Mouse (Mus musculus) forebrain, embryonic 16.5 days (tissue): ENCODE results near the gene Npcd. TPM values are rescaled to one million over a fixed set of nuclear protein-coding genes. Genes with fewer than 3 reads are reported as not detected.
A peak's percentile ranks its signal among the peaks of the same experiment; 100 is the strongest.

Experiments
- ATAC-seq: fragments of 200-750 bp; cut with Nextera tagmentation; 2 replicates; pipeline ENCODE4 v1.8.0; 2017; ENCODE audit warnings: mild to moderate bottlenecking, moderate library complexity
- H3K27ac ChIP-seq: fragments of 300-500 bp; sonication (generic); 2 replicates; pipeline ENCODE4 v1.5.1; 2014; ENCODE audit warnings: low read length, control low read depth
- H3K27me3 ChIP-seq: fragments of 300-500 bp; sonication (generic); replicated peaks from 2 replicates; pipeline ENCODE4 v1.6.1; 2014; ENCODE audit warnings: low read length; ENCODE audit not compliant: control insufficient read depth, insufficient read depth
- H3K36me3 ChIP-seq: fragments of 300-500 bp; sonication (generic); 2 replicates; pipeline ENCODE4 v1.6.1; 2014; ENCODE audit not compliant: control insufficient read depth, insufficient read depth
- H3K4me1 ChIP-seq: fragments of 300-500 bp; sonication (generic); replicated peaks from 2 replicates; pipeline ENCODE4 v1.6.1; 2014; ENCODE audit warnings: low read length; ENCODE audit not compliant: control insufficient read depth, insufficient read depth
- H3K4me2 ChIP-seq: fragments of 300-500 bp; sonication (generic); 2 replicates; pipeline ENCODE4 v1.6.1; 2014; ENCODE audit warnings: mild to moderate bottlenecking, low read length, control low read depth
- H3K4me3 ChIP-seq: fragments of 300-500 bp; sonication (generic); replicated peaks from 2 replicates; pipeline ENCODE4 v1.5.1; 2014; ENCODE audit warnings: mild to moderate bottlenecking, low read length, control low read depth
- H3K9ac ChIP-seq: fragments of 300-500 bp; sonication (generic); replicated peaks from 2 replicates; pipeline ENCODE4 v1.6.1; 2014; ENCODE audit warnings: low read depth, low read length, control low read depth
- H3K9me3 ChIP-seq: fragments of 300-500 bp; sonication (generic); 2 replicates; pipeline ENCODE4 v1.6.1; 2016; ENCODE audit warnings: low read length; ENCODE audit not compliant: control insufficient read depth
- WGBS: fragments of 180-500 bp; shearing (Covaris S2); extraction: QIAGEN DNeasy Blood & Tissue Kit; methylation state at CpG from one replicate; pipeline ENCODE4 v1.1.7; 2014; 5-methylcytosine and 5-hydroxymethylcytosine counted together
- polyA plus RNA-seq: library from polyadenylated mRNA; unstranded; fragments of >200 nt; fragmentation: Nextera tagmentation; extraction: Ambion mirVana; gene quantifications from 2 replicates; pipeline ENCODE4 v1.2.1, GENCODE M21; 2015

Gene Npcd
- polyA plus RNA-seq, 1 experiment from 2014 or later: not detected

DNA sequence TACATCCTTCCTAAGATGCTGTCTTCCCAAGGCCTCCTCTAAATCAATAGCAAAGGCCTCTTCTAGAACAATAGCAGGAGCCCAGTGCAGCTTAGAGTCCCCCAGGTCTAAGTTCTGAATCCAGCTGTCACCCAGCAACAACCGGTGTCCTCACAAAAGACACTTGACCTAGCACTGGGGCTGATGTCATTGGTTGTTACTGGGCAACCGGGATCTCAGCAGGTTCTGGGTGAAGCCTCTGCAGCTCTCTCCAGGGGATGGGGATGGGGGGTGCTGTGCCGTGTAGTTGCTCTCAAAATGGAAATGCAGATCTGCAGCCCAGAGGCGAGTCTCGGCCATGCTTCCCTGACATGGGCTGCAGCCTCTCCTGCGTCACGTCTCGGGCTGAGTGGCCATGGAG lies 46.2 kb downstream of the Npcd start:
- H3K27ac ChIP-seq: no peak overlapping the region
- WGBS: 46% methylated on average over 8 of the region's 8 CpGs
- no peak for ATAC-seq

GRCm38 (mm10) chr15:79785056-79785455 lies 49.0 kb downstream of the Npcd start:
- WGBS: 84% methylated on average over 1 of the region's 1 CpGs
- Histone ChIP-seq H3K27me3 (no peaks in the 10 kb centered on the region; the same call in 1 of the 2 replicates), H3K4me1 (no peaks in the 10 kb centered on the region), H3K4me3 (no peak overlapping the region), H3K9ac (no peak overlapping the region), H3K27ac (no peak overlapping the region), H3K4me2 (no peak overlapping the region), H3K36me3 (no peaks in the 10 kb centered on the region), H3K9me3 (no peaks in the 10 kb centered on the region)
- ATAC-seq: no peak

More for the DNA sequence above, 46.2 kb downstream of the Npcd start:
- Histone ChIP-seq H3K36me3 (no peaks in the 10 kb centered on the region), H3K4me1 (no peaks in the 10 kb centered on the region; the same call in 1 of the 2 replicates), H3K27me3 (peaks cover 4% of the 10 kb centered on the region; the same call in 1 of the 2 replicates), H3K9me3 (no peaks in the 10 kb centered on the region), H3K4me3 (no peak overlapping the region), H3K4me2 (no peak overlapping the region), H3K9ac (no peak overlapping the region)

DNA sequence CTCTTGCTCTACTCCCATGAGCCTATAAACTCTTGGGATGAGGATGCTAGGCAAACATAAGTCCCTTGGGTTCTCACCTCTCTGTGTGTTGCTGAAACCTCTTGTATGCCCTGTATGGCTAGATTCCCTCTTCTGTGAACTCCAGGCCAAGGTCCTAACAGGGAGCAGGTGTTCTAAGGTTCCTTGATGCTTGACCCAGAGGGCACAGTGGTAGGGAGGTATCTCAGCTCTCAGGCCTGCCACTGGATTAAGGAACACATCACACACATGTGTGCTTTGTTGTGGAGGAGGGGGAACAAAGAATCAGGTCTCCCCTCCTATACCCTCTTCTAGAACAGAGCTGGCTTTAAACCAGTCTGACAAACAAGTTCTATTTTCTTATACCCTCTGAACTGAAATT lies 56.3 kb downstream of the Npcd start, which contains the start of gene Dnal4:
TSS of gene Dnal4 (minus strand) at position 101 of the 400 bp plus-strand sequence.
- H3K9ac ChIP-seq: no peak within 1 kb of the TSS
- ATAC-seq: no peak
- no peaks in the 10 kb centered on the region for H3K9me3 ChIP-seq
- H3K4me3 ChIP-seq: no peak within 1 kb of the TSS
- no peak within 1 kb of the TSS for H3K4me2 ChIP-seq
- H3K27ac ChIP-seq: no peak within 1 kb of the TSS
- peaks cover 17% of the 10 kb centered on the region for H3K4me1 ChIP-seq
- H3K27me3 ChIP-seq: no peaks in the 10 kb centered on the region; the same call in 1 of the 2 replicates
- H3K36me3 ChIP-seq: no peaks in the 10 kb centered on the region

DNA sequence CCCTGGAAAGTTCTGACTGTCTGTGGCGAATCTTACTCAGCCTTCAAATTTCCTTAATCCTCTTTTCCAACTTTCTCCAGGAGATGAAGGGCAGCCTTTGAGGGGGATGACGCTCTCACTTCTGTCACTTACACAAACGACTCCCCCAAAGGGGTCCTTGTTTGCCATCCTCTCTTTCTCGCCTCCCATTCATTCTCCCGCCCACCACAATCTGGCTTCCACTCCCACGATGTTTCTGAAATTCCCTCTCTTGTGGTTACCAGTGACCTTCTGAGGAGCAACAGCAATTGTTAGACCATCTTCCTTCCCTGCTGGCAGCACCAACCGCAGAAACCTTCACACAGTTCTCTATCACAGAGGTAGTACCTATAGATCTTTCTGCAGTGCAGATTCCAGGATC lies 58.4 kb downstream of the Npcd start:
- WGBS: 66% methylated on average over 7 of the region's 7 CpGs
- no peak overlapping the region for H3K9ac ChIP-seq
- H3K36me3 ChIP-seq: no peaks in the 10 kb centered on the region
- no peaks in the 10 kb centered on the region for H3K9me3 ChIP-seq
- no peak overlapping the region for H3K4me2 ChIP-seq
- H3K27me3 ChIP-seq: no peaks in the 10 kb centered on the region
- no peak overlapping the region for H3K27ac ChIP-seq
- ATAC-seq: no peak
- no peak overlapping the region for H3K4me3 ChIP-seq
- peaks cover 25% of the 10 kb centered on the region for H3K4me1 ChIP-seq

DNA sequence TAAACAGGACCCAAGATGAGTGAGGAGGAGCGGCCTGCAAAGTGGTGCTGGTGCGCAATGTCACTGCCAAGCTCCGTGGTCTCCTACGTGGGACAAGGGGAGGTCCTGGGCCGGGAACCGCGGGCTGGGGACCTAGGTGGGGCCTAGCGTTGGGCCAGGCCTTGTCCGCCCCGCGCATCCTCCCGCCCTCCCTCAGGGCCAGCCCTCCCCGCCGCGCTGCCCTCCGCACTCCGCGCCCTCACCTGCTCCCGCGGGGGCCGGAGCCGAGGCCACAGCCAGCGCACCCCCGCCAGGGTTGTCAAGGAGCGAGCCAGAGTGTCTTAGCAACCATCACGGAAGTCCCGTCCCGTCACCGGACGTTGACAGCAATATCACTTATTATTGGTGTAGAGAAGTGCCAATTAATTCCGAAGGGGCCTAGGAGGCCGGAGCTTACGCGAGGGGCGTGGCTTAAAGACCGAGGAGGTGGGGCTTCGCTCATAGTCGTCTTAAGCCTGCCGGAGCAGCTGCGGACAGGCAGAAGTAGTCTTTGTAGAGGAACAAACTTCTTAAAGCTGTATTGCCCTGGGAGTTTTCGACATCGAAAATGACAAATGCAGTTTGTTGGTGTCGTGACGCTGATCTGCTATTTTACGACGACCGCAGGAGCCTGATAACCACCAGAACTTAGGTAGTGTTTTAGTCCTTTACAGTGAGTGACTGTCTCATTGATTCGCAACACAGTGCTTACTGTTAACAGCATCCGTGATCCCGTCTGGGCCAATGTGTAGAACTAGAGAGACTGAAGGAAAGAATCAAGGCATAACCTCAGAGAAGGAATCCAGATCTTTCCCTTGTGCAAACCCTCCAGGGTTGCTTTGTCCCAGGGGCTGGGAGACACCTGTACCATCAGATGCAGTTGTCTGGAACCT lies 59.7 kb downstream of the Npcd start:
- ATAC-seq: peak; percentile 99
- Histone ChIP-seq H3K4me3 (peak overlapping the region; percentile 93), H3K9me3 (no peaks in the 10 kb centered on the region), H3K4me1 (peaks cover 37% of the 10 kb centered on the region), H3K36me3 (no peaks in the 10 kb centered on the region), H3K9ac (peak overlapping the region; percentile 86), H3K4me2 (peak overlapping the region; percentile 72), H3K27ac (peak overlapping the region; percentile 50), H3K27me3 (no peaks in the 10 kb centered on the region)
- under 1% methylated on average over 49 of the region's 50 CpGs for WGBS

DNA sequence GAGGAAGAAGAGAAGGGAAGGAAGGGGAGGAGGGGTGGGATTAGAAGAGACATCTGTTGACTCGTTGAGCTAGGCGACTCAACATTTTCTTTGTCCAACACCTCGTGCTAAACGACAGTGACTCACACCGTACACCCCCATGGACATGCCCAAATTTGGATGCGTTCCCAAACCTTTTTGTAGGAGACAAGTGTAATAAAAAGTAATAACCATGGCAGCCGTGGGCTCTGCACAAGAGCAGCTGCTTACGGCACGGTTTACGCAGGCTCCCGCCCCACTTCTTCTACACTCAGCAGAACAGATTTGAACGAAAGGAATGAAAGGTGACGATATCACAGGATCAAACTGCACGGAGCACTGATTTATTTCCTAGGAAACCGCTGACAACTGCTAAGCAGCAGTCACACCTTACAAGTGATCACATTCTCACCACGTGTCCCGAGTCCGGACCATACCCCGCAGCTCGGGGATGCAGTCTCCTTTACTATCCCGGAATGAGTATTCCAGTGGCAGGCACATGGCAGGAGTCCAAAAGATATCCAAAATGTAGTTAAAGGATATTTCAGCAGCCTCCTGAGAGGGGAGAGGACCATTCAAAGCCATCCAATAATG lies 63.3 kb downstream of the Npcd start:
- Histone ChIP-seq H3K9ac (no peak overlapping the region), H3K9me3 (no peaks in the 10 kb centered on the region), H3K27ac (no peak overlapping the region), H3K27me3 (no peaks in the 10 kb centered on the region), H3K4me3 (no peak overlapping the region), H3K4me2 (peak overlapping the region; percentile 13), H3K36me3 (no peaks in the 10 kb centered on the region), H3K4me1 (peaks cover 61% of the 10 kb centered on the region)
- ATAC-seq: no peak
- 47% methylated on average over 21 of the region's 21 CpGs for WGBS

DNA sequence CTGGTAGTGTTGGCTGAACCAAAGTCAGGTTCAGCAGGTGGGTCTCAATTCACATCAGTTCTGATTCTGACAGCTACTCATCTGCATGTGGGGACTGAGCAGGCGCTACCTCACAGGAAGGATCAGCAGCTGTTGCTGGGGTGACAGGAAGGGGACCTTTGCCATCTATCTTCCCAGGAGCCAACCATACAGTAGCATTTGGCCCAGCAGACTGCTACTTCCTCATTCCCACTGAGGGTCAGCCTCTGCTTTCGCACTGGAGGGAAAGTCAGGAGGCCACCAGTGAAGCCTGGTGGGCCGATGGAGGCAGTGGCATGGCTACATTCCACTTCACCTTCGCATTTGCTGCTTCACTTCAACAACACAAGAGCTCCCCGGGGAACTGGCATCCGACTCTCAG lies 65.7 kb downstream of the Npcd start:
- Histone ChIP-seq H3K36me3 (0 out of 2 replicates have a peak, but pooled peaks cover 2% of the 10 kb centered on the region), H3K27me3 (no peaks in the 10 kb centered on the region), H3K9ac (no peak overlapping the region), H3K9me3 (no peaks in the 10 kb centered on the region), H3K4me3 (no peak overlapping the region), H3K4me1 (peaks cover 66% of the 10 kb centered on the region), H3K4me2 (no peak overlapping the region), H3K27ac (no peak overlapping the region)
- no peak for ATAC-seq
- WGBS: 57% methylated on average over 6 of the region's 6 CpGs

DNA sequence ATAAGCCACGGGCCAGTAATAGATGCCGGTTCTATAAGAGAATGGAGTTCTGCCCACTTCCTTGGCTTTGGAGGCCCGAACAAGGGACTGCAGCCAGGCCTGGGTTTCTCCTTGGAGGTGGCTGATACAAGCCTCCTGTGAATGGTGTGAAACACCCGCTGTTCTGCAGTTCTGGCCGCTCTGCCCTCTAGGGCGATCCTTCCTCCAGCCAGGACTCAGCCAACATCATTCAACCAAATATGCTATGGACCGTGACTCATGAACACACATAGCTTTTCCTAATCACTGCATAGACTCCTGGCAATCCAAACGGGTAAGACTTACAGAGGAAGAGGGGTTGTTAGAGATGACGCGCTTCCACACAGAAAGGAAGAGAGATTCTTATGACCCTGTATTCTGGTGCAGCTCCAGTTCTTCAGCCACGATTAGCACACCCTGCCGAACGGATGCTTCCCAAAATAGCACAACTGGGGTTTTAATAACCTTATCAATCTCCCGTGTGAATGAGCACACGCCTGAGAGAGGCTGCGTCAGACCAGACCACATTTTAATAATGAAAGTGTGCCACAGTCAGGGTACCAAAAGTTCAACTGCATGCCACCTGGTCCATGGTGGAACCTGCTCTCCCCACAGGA lies 66.6 kb downstream of the Npcd start:
- 83% methylated on average over 16 of the region's 16 CpGs for WGBS
- Histone ChIP-seq H3K4me2 (no peak overlapping the region), H3K36me3 (peaks cover 6% of the 10 kb centered on the region; the same call in 1 of the 2 replicates), H3K27ac (peak overlapping the region; percentile 74), H3K9me3 (no peaks in the 10 kb centered on the region), H3K4me1 (peaks cover 61% of the 10 kb centered on the region), H3K4me3 (no peak overlapping the region), H3K9ac (no peak overlapping the region), H3K27me3 (no peaks in the 10 kb centered on the region)
- no peak for ATAC-seq

DNA sequence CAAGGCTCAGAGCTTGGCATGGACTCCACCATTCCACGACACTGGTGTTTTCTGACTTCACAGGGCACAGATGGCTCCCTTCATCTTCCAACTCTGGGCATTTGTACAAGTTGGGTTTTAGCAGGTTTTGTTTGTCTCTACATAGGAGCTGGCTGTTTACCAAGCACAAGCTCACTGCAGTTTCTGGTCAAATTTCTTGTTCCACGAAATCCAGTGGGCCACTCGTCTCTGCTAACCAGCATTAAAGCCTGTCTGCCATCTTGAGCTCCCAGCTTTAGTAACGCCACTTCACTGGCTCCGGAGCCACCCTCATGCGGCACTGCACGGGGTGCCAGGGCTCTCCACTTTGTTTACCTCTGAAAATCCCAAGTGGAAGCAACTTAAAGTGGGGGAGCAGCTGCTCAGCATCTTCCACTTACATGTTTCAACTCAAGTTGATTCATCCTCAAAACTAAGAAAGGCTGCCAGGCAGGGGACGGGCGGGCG lies 67.4 kb downstream of the Npcd start:
- Histone ChIP-seq H3K9ac (no peak overlapping the region), H3K4me3 (no peak overlapping the region), H3K4me1 (peaks cover 61% of the 10 kb centered on the region), H3K4me2 (no peak overlapping the region), H3K9me3 (no peaks in the 10 kb centered on the region), H3K36me3 (peaks cover 9% of the 10 kb centered on the region; the same call in 1 of the 2 replicates), H3K27ac (peak overlapping the region; percentile 74), H3K27me3 (no peaks in the 10 kb centered on the region)
- 56% methylated on average over 10 of the region's 10 CpGs for WGBS
- ATAC-seq: peak; percentile 32; the same call in 1 of the 2 replicates
